Mouse (Mus musculus): ENCODE data around the gene Spock1. TPM values are rescaled to one million over a fixed set of nuclear protein-coding genes. Genes with fewer than 3 reads are reported as not detected.
"Not testable (repeated sequence)": the region's sequence is repeated elsewhere in the genome, so short reads cannot be mapped to it uniquely, and the experiment has no call there.

The Spock1 gene
- polyA plus RNA-seq, 1 experiment from 2014 or later = 42.9 TPM

DNA sequence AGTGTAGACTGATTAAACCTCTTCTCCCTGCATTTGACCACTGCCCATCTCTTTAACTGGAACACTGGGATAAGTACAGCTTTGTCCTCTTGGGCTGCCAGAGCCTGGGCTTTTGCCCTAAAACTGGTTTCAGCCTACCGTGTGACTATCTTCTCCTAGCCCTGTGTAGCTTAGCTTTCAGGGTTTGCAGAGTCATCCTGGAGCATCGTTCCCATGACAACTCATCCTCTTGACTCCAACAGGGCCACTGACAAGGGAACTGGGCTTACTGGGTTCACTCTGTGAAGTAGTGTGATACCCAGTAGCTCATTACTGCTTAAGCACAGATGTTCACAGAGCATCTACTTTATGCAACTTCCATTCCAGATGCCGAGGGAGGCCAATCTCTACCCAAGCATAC lies 303.7 kb downstream of the Spock1 start:
- H3K27ac ChIP-seq = no peak overlapping the region
- no peak overlapping the region for H3K9ac ChIP-seq
- 77% methylated on average over 3 of the region's 3 CpGs for WGBS
- peaks cover 17% of the 10 kb centered on the region for H3K4me1 ChIP-seq
- no peak overlapping the region for H3K4me3 ChIP-seq
- H3K36me3 ChIP-seq = no peaks in the 10 kb centered on the region
- ATAC-seq (ENCODE audit: low FRiP score, low read depth) = no peak
- H3K9me3 ChIP-seq = peaks cover 7% of the 10 kb centered on the region; the same call in 1 of the 2 replicates
- H3K4me2 ChIP-seq (replicated peaks) = no peak overlapping the region
- peaks cover 42% of the 10 kb centered on the region for H3K27me3 ChIP-seq (replicated peaks)

DNA sequence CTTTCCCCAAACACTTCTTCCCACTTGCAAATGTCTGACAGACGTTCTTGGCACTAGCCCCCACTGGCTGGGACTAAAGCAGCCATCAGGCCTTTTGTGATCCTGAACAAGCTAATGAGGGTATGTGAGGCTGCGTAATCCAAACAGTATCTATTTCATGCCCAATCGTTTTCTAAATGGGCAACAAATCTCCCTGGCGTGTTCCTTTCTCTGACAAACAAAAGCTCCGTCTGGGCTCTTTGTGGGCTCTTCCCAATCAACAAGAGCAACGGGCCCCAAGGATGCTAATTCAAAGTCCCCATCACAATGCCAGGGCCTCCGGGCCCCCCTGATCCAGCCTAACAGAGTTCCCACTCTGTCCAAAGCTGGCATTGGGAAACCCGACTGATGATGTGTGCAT lies 304.9 kb downstream of the Spock1 start:
- no peaks in the 10 kb centered on the region for H3K36me3 ChIP-seq
- no peaks in the 10 kb centered on the region for H3K9me3 ChIP-seq
- H3K4me3 ChIP-seq = no peak overlapping the region
- 16% methylated on average over 8 of the region's 8 CpGs for WGBS
- peaks cover 20% of the 10 kb centered on the region for H3K4me1 ChIP-seq
- ATAC-seq (ENCODE audit: low FRiP score, low read depth) = peak; percentile 80
- H3K27me3 ChIP-seq (replicated peaks) = peaks cover 50% of the 10 kb centered on the region
- no peak overlapping the region for H3K27ac ChIP-seq
- no peak overlapping the region for H3K9ac ChIP-seq
- H3K4me2 ChIP-seq (replicated peaks) = no peak overlapping the region

DNA sequence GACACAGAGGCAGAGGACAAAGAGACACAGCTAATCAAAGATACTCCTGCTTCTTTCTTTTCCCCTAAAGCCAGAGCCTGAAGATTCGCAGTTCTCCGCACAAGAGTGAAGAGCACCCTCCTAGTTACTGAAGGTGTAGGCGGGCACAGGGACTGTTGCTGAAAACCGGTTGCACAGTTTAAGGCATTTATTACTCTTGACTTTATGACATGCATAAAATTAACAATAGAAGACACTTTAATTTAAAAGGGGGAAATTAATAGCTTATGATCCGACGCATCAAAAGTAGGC lies 312.4 kb downstream of the Spock1 start:
- H3K4me1 ChIP-seq = peaks cover 28% of the 10 kb centered on the region
- no peak for ATAC-seq (ENCODE audit: low FRiP score, low read depth)
- 0 out of 2 replicates have a peak overlapping the region, but pooled peaks have one; percentile 33 for H3K9ac ChIP-seq
- no peaks in the 10 kb centered on the region for H3K9me3 ChIP-seq
- 66% methylated on average over 6 of the region's 6 CpGs for WGBS
- no peak overlapping the region for H3K4me3 ChIP-seq
- peaks cover 27% of the 10 kb centered on the region for H3K27me3 ChIP-seq (replicated peaks)
- peak overlapping the region; percentile 65 for H3K27ac ChIP-seq
- no peaks in the 10 kb centered on the region for H3K36me3 ChIP-seq
- H3K4me2 ChIP-seq (replicated peaks) = peak overlapping the region; percentile 37

DNA sequence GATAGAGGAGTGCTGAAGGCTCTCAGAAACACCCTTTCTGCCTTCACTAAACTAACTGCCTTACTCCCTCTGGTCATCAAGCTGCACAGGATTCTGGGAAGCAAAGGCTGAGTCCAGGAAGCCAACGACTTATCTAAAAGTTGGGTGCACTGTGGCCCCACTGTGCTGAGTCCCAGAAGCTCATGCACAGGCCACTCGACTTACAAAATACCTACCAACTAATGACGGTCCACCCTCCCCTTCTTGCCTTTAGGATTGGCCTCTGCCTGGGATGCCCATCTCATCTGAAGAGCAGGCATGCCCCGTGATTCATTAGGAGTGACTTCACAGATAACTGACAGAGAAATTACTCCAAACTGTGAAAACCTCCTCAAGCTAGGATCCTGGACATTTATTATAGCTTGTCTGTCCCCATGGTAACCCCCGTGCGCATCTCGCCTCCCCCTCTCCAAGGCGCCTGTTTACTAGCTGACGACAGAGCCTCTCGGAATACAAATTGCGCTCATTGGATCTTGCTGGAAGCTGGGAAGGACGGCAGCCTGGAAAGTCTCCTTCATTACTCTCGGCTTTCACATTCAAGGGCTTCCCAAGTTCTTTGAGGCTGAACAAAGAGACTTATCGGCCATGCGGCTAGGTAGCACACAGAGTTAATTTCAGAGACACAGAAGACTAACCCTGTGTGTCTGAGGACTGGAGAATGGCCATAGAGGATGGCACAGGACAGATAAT lies 312.9 kb downstream of the Spock1 start:
- Histone ChIP-seq H3K9me3 (no peaks in the 10 kb centered on the region), H3K9ac (0 out of 2 replicates have a peak overlapping the region, but pooled peaks have one; percentile 33), H3K27ac (peak overlapping the region; percentile 65), H3K4me1 (peaks cover 28% of the 10 kb centered on the region), H3K4me3 (no peak overlapping the region), H3K4me2 (replicated peaks) (peak overlapping the region; percentile 37), H3K36me3 (no peaks in the 10 kb centered on the region), H3K27me3 (replicated peaks) (peaks cover 22% of the 10 kb centered on the region)
- 32% methylated on average over 15 of the region's 15 CpGs for WGBS
- ATAC-seq (ENCODE audit: low FRiP score, low read depth) = peak; percentile 92

DNA sequence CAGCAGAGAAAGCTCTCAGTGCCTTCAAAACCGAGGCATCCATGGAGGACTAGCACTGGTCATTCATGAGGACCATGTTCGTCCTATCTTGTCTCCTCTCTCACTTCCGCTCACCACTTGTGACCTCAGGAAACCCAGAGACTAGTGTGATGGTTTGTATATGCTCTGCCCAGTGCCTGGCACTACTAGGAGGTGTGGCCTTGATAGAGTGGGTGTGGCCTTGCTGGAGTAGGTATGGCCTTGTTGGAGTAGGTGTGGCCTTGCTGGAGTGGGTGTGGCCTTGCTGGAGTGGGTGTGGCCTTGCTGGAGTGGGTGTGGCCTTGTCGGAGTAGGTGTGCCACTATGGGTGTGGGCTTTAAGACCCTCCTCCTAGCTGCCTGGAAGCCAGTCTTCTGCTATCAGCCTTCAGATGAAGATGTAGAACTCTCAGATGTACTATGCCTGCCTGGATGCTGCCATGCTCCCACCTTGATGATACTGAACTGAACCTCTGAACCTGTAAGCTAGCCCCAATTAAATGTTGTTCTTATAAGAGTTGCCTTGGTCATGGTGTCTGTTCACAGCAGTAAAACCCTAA lies 318.7 kb downstream of the Spock1 start:
- H3K4me3 ChIP-seq; H3K36me3 ChIP-seq; H3K27me3 ChIP-seq (replicated peaks); ATAC-seq (ENCODE audit: low FRiP score, low read depth); H3K4me2 ChIP-seq (replicated peaks); H3K9me3 ChIP-seq; H3K9ac ChIP-seq: not testable (repeated sequence)
- Histone ChIP-seq H3K4me1 (peaks cover 18% of the 10 kb centered on the region), H3K27ac (peak overlapping the region; percentile 57; the same call in 1 of the 2 replicates)
- WGBS = 89% methylated on average over 4 of the region's 4 CpGs

DNA sequence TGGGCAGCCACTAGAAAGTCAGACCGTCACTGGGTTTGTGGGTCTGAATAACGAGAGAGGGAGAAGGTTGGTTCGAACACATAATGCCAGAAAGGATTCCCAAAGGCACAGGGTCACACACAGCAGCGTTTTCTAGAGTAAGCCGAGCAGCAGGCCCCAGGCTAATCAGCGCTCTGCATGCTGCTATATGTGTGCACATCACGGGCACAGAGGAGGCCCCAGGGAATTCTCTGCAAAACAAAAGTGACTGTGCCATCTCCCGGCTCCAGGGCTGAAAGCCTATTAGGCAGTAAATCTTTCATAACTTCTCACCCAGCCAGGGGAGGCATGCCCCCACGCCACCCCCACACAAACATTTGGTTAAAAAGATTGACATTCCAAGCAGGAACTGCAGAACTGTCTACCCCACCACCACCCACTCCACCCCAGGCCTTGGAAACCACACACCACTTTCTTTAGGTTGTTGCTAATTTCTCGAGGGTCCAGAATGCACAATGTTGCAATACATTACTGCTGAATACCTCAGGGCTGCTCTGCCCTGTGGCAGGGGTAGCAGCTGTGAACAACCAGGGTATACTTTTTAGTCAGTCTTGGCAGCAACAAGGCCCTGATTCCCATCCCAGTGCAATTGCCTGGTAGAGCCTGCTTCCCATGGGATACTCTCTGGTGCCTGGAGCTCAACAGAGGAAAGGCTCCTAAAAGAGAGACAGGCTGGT lies 319.4 kb downstream of the Spock1 start:
- peaks cover 16% of the 10 kb centered on the region for H3K4me1 ChIP-seq

DNA sequence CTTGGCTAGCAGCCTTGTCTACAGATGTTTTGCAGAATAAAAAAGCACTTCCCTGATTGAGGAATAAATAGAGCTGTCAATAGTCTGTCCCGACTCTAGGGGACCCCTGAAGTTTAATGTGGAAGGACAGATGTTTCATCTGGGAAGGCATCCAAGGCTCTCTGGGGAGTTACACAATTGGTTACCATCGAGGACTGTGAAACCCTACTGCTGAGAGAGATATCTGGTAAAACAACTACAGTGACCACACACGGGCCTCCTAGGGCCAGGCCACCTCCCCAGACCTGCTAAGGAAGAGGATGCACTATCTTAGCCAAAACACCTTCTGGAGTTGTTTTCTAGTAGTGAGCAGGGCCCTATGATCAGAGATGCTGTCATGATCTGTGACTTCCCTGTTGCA lies 323.0 kb downstream of the Spock1 start:
- peaks cover 16% of the 10 kb centered on the region for H3K4me1 ChIP-seq
- no peak overlapping the region for H3K27ac ChIP-seq
- WGBS = 55% methylated on average over 3 of the region's 3 CpGs
- no peak for ATAC-seq (ENCODE audit: low FRiP score, low read depth)
- H3K36me3 ChIP-seq = no peaks in the 10 kb centered on the region
- no peak overlapping the region for H3K4me3 ChIP-seq
- no peak overlapping the region for H3K9ac ChIP-seq
- no peaks in the 10 kb centered on the region for H3K27me3 ChIP-seq (replicated peaks)
- no peaks in the 10 kb centered on the region for H3K9me3 ChIP-seq
- H3K4me2 ChIP-seq (replicated peaks) = no peak overlapping the region

More for the DNA sequence above, 319.4 kb downstream of the Spock1 start:
- no peaks in the 10 kb centered on the region for H3K36me3 ChIP-seq
- H3K27me3 ChIP-seq (replicated peaks) = no peaks in the 10 kb centered on the region
- WGBS = 31% methylated on average over 10 of the region's 10 CpGs
- no peak overlapping the region for H3K4me3 ChIP-seq
- peak; percentile 89 for ATAC-seq (ENCODE audit: low FRiP score, low read depth)
- no peaks in the 10 kb centered on the region for H3K9me3 ChIP-seq
- no peak overlapping the region for H3K9ac ChIP-seq
- no peak overlapping the region for H3K4me2 ChIP-seq (replicated peaks)
- peak overlapping the region; percentile 57 for H3K27ac ChIP-seq

DNA sequence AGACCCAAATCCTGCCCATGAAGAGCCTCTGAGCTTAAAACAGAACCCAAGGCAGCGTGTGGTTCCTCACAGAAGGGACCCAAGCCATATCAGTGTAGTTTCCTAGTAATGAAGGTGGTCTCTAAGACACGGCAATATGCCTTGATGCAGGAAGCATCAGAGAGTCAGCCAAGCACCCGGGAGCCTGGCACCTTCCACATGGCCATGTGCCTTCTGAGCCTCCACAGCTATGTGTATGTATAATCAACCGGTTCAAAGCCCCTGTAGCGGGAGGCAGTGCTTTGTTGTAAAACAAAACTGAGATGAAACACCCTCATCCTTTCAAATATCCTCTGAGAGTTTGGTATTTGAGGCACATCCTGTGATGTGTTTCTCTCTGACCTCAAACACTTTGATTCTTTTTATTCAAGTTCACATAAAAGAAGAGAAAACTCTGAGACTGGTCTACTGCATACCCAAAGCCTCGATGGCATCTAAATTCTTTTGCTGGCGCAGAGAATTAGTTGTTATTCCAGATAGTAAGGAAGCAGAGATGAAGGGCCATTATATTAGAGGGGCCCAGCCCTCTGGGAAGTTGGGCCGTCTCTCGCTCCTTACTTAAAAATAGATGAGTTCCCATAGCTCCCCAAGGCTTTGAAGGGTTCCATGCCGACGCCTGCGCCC lies 325.7 kb downstream of the Spock1 start:
- no peak overlapping the region for H3K4me2 ChIP-seq (replicated peaks)
- WGBS = 82% methylated on average over 12 of the region's 12 CpGs
- no peak for ATAC-seq (ENCODE audit: low FRiP score, low read depth)
- H3K4me3 ChIP-seq = no peak overlapping the region
- no peaks in the 10 kb centered on the region for H3K27me3 ChIP-seq (replicated peaks)
- H3K36me3 ChIP-seq = no peaks in the 10 kb centered on the region
- H3K27ac ChIP-seq = no peak overlapping the region
- H3K9ac ChIP-seq = no peak overlapping the region
- no peaks in the 10 kb centered on the region for H3K9me3 ChIP-seq
- H3K4me1 ChIP-seq = 0 out of 2 replicates have a peak, but pooled peaks cover under 1% of the 10 kb centered on the region

DNA sequence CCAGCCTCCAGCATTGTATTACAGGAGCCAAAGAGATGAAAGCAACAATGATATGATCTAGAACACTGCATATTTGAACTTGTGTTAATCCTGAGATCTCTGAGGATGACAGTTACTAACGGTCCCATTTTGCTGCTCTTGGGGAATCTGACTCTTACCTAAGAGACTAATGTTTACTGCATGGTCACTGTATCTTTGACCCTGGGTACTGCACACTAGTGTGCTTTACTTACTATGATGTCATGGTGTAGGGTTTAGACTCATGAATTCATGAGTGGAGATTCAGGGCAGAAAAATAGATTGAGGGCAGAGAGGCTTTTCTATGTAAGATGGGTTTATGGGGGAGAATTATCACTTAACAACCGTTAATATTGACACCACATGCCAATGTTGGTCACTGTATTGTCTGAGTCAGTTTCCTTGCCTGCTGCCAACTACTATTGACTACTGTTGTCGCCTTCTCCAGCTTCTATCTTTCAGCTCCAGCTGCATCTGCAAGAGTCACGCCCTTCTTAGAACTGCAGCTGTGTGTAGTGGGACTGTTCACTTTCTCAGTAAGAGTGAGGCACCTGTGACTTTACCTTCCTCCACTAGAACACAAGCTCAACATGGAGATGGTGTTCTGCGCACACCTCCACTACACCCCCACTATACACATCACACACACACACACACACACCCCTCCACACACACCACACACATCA lies 330.4 kb downstream of the Spock1 start:
- WGBS = 92% methylated on average over 5 of the region's 5 CpGs
- no peaks in the 10 kb centered on the region for H3K9me3 ChIP-seq
- no peak overlapping the region for H3K4me2 ChIP-seq (replicated peaks)
- H3K4me3 ChIP-seq = no peak overlapping the region
- no peaks in the 10 kb centered on the region for H3K4me1 ChIP-seq
- ATAC-seq (ENCODE audit: low FRiP score, low read depth) = no peak
- H3K9ac ChIP-seq = no peak overlapping the region
- no peaks in the 10 kb centered on the region for H3K27me3 ChIP-seq (replicated peaks)
- no peaks in the 10 kb centered on the region for H3K36me3 ChIP-seq
- no peak overlapping the region for H3K27ac ChIP-seq

DNA sequence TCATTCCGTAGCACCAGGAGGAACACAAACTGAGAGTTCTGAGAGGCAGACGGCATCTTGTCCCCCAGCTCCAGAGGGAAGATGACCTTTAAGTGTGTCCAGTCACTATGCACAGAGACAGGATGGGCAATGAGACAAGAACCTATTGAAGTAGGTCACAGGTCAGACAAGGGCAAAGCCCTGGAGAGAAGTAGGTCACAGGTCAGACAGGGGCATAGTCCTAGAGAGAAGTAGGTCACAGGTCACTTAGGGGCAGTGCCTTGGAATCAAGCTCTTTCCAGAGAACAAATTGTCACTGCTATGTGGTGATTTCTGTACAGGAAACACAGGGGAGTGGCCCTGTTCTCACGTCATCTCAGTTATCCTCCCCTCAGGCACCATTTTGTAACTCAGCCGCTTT lies 334.6 kb downstream of the Spock1 start:
- H3K27me3 ChIP-seq (replicated peaks) = no peaks in the 10 kb centered on the region
- H3K4me1 ChIP-seq = no peaks in the 10 kb centered on the region
- no peak overlapping the region for H3K9ac ChIP-seq
- WGBS = 64% methylated on average over 4 of the region's 4 CpGs
- no peaks in the 10 kb centered on the region for H3K9me3 ChIP-seq
- no peak overlapping the region for H3K4me3 ChIP-seq
- no peak overlapping the region for H3K27ac ChIP-seq
- H3K36me3 ChIP-seq = no peaks in the 10 kb centered on the region
- no peak for ATAC-seq (ENCODE audit: low FRiP score, low read depth)
- H3K4me2 ChIP-seq (replicated peaks) = no peak overlapping the region

DNA sequence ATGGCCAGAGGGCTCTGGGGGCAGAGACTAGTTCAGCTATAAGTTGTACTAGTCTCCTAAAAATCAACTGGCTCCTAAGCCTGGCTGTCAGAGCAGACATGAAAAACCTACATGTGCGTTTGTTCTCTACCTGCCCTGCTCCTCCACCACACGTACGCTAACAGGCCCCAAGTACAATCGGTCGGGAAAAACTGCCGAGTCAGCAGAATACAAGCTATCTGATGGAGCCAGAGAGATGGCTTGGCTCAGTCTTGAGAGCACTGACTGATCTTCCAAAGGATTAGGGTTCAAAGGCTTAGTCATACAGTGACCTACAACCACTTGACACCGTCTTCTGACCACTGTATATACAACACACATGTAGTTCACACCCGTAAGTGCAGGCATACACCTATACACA lies 339.7 kb downstream of the Spock1 start:
- Histone ChIP-seq H3K9me3 (no peaks in the 10 kb centered on the region), H3K4me1 (no peaks in the 10 kb centered on the region), H3K27ac (no peak overlapping the region), H3K27me3 (replicated peaks) (no peaks in the 10 kb centered on the region), H3K36me3 (no peaks in the 10 kb centered on the region), H3K9ac (no peak overlapping the region), H3K4me3 (no peak overlapping the region), H3K4me2 (replicated peaks) (no peak overlapping the region)
- 92% methylated on average over 8 of the region's 8 CpGs for WGBS
- ATAC-seq (ENCODE audit: low FRiP score, low read depth) = no peak

DNA sequence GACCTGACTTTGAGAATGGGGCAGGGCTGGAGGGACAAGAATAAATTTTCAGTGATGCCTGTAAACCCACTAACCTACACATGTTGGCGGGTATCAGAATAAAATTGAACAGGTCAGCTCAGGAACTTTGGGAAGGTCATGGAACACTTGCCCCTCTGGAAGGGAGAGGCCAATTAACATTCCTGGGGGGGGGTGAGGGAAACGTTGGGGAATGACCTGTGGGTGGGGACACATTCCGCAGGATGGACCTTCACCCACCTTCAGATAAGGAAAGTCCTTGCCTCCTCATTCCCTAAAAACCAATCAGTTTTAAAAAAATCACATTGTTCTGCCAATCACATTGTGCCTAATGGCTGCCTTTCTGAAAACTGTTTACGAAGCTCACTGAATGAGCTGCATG lies 352.9 kb downstream of the Spock1 start:
- no peaks in the 10 kb centered on the region for H3K36me3 ChIP-seq
- no peak for ATAC-seq (ENCODE audit: low FRiP score, low read depth)
- no peaks in the 10 kb centered on the region for H3K4me1 ChIP-seq
- H3K9me3 ChIP-seq = no peaks in the 10 kb centered on the region
- no peak overlapping the region for H3K4me3 ChIP-seq
- H3K27ac ChIP-seq = no peak overlapping the region
- no peak overlapping the region for H3K9ac ChIP-seq
- H3K27me3 ChIP-seq (replicated peaks) = no peaks in the 10 kb centered on the region
- H3K4me2 ChIP-seq (replicated peaks) = no peak overlapping the region
- WGBS = 62% methylated on average over 4 of the region's 4 CpGs
